Mouse (Mus musculus) T-helper 2 cell (primary cell): ENCODE results near the gene Mfap2.

ENCODE experiments used
- in situ Hi-C: fragments of 300-600 bp; cut with MboI, MseI; formaldehyde crosslinking; loops from one replicate; pipeline ENCODE4 v1.15.1; 2025; ENCODE audit warnings: high pct_unique_total_duplicates

Mfap2 gene

GRCm38 (mm10) chr4:140986711-140987395, 23.4 kb upstream of the Mfap2 start, which contains the start of gene Atp13a2:
Gene Atp13a2 (plus strand): TSS chr4:140986873.
- in situ Hi-C loops, result no loop called here

GRCm38 (mm10) chr4:140987476-140987875, 22.7 kb upstream of the Mfap2 start:
- in situ Hi-C loops, result no loop called here

- in situ Hi-C loops, result no loop called here
These were observed 21.4 kb upstream of the Mfap2 start for GRCm38 (mm10) chr4:140988706-140989290.

GRCm38 (mm10) chr4:140989447-140989846, 20.8 kb upstream of the Mfap2 start:
- in situ Hi-C loops, result no loop called here

- in situ Hi-C loops, result no loop called here
These were observed 18.0 kb upstream of the Mfap2 start for GRCm38 (mm10) chr4:140992215-140992614.

- in situ Hi-C loops, result no loop called here
These were observed 16.4 kb upstream of the Mfap2 start for GRCm38 (mm10) chr4:140993846-140994245.

GRCm38 (mm10) chr4:140995811-140996210, 14.4 kb upstream of the Mfap2 start:
- in situ Hi-C loops, result no loop called here

- in situ Hi-C loops, result no loop called here
These were observed 13.4 kb upstream of the Mfap2 start for GRCm38 (mm10) chr4:140996812-140997211.

GRCm38 (mm10) chr4:141005983-141006382, 4.2 kb upstream of the Mfap2 start:
- in situ Hi-C loops, result loop anchor here (25.0 kb wide), 1 partner anchor 919 kb away; no protein-coding TSS in a partner anchor

- in situ Hi-C loops, result loop anchor here (25.0 kb wide), 1 partner anchor 921 kb away; no protein-coding TSS in a partner anchor
These were observed 2.2 kb upstream of the Mfap2 start for GRCm38 (mm10) chr4:141008028-141008427.

GRCm38 (mm10) chr4:141010526-141010925, 308 bp downstream of the Mfap2 start:
- in situ Hi-C loops, result loop anchor here (25.0 kb wide), 1 partner anchor 923 kb away; no protein-coding TSS in a partner anchor

GRCm38 (mm10) chr4:141010941-141011429, 767 bp downstream of the Mfap2 start:
- in situ Hi-C loops, result loop anchor here (25.0 kb wide), 1 partner anchor 924 kb away; no protein-coding TSS in a partner anchor

GRCm38 (mm10) chr4:141011556-141012328, 1.5 kb downstream of the Mfap2 start:
- in situ Hi-C loops, result loop anchor here (25.0 kb wide), 1 partner anchor 924 kb away; no protein-coding TSS in a partner anchor

- in situ Hi-C loops, result loop anchor here (25.0 kb wide), 1 partner anchor 925 kb away; no protein-coding TSS in a partner anchor
These were observed 2.3 kb downstream of the Mfap2 start for GRCm38 (mm10) chr4:141012558-141012957.

- in situ Hi-C loops, result loop anchor here (25.0 kb wide), 1 partner anchor 927 kb away; no protein-coding TSS in a partner anchor
These were observed 3.9 kb downstream of the Mfap2 start for GRCm38 (mm10) chr4:141014114-141014513.

- in situ Hi-C loops, result loop anchor here (25.0 kb wide), 1 partner anchor 928 kb away; no protein-coding TSS in a partner anchor
These were observed 4.6 kb downstream of the Mfap2 start for GRCm38 (mm10) chr4:141014856-141015255.

- in situ Hi-C loops, result loop anchor here (25.0 kb wide), 1 partner anchor 928 kb away; no protein-coding TSS in a partner anchor
These were observed 5.1 kb downstream of the Mfap2 start for GRCm38 (mm10) chr4:141015356-141015755.

GRCm38 (mm10) chr4:141016311-141016710, 6.1 kb downstream of the Mfap2 start:
- in situ Hi-C loops, result loop anchor here (25.0 kb wide), 1 partner anchor 929 kb away; no protein-coding TSS in a partner anchor

- in situ Hi-C loops, result loop anchor here (25.0 kb wide), 1 partner anchor 931 kb away; no protein-coding TSS in a partner anchor
These were observed 7.6 kb downstream of the Mfap2 start for GRCm38 (mm10) chr4:141017657-141018436.

- in situ Hi-C loops, result loop anchor here (25.0 kb wide), 1 partner anchor 933 kb away; no protein-coding TSS in a partner anchor
These were observed 10.0 kb downstream of the Mfap2 start for GRCm38 (mm10) chr4:141020220-141020619.
